Mouse (Mus musculus) ES-Bruce4 (cell line): ENCODE measurements around the gene Macrod2.

Experiments used
- CTCF ChIP-seq: IDR thresholded peaks from one replicate; pipeline ENCODE4 v1.8.1; 2011; ENCODE audit warnings: low read depth, low read length
- EP300 ChIP-seq: IDR thresholded peaks from 2 replicates; pipeline ENCODE4 v1.6.1; 2011; ENCODE audit warnings: low read depth, low read length; ENCODE audit not compliant: insufficient read depth
- POLR2A ChIP-seq: IDR thresholded peaks from one replicate; pipeline ENCODE4 v1.8.1; 2011; ENCODE audit warnings: low read length; ENCODE audit not compliant: insufficient read depth

GRCm38 (mm10) chr2:141913894-141914293, 1518.8 kb downstream of the Macrod2 start:
- TF ChIP-seq CTCF, result no peak
- no peak for TF ChIP-seq EP300
- no peak for TF ChIP-seq POLR2A
